Mouse (Mus musculus) neural tube, embryonic 11.5 days (tissue): Measurements from ENCODE around the gene St6galnac5. TPM values are rescaled to one million over a fixed set of nuclear protein-coding genes. Genes with fewer than 3 reads are reported as not detected.
"Not testable (repeated sequence)": the region's sequence is repeated elsewhere in the genome, so short reads cannot be mapped to it uniquely, and the experiment has no call there.

ENCODE experiments used
- ATAC-seq: fragments of 200-750 bp; cut with Nextera tagmentation; 2 replicates; pipeline ENCODE4 v1.8.0; 2017; ENCODE audit warnings: moderate number of reproducible peaks, mild to moderate bottlenecking, moderate TSS enrichment, moderate library complexity; ENCODE audit not compliant: insufficient read depth, low FRiP score, low TSS enrichment
- DNase-seq: peaks from one replicate; pipeline ENCODE4 v3.0.0-alpha.2; 2015; ENCODE audit warnings: low spot score
- H3K27ac ChIP-seq: fragments of 300-500 bp; sonication (generic); 2 replicates; pipeline ENCODE4 v1.5.1; 2014; ENCODE audit warnings: low read depth, mild to moderate bottlenecking, low read length
- H3K27me3 ChIP-seq: fragments of 300-500 bp; sonication (generic); 2 replicates; pipeline ENCODE4 v1.6.1; 2014; ENCODE audit warnings: mild to moderate bottlenecking, low read length, mixed read lengths; ENCODE audit not compliant: control insufficient read depth, insufficient read depth
- H3K36me3 ChIP-seq: fragments of 300-500 bp; sonication (generic); 2 replicates; pipeline ENCODE4 v1.6.1; 2014; ENCODE audit warnings: mild to moderate bottlenecking, low read length, moderate library complexity, mixed read lengths; ENCODE audit not compliant: control insufficient read depth, insufficient read depth
- H3K4me1 ChIP-seq: fragments of 300-500 bp; sonication (generic); 2 replicates; pipeline ENCODE4 v1.6.1; 2014; ENCODE audit warnings: low read length, mixed read lengths; ENCODE audit not compliant: control insufficient read depth, insufficient read depth
- H3K4me2 ChIP-seq: fragments of 300-500 bp; sonication (generic); 2 replicates; pipeline ENCODE4 v1.6.1; 2014; ENCODE audit warnings: low read depth, mild to moderate bottlenecking, moderate library complexity
- H3K4me3 ChIP-seq: fragments of 300-500 bp; sonication (generic); 2 replicates; pipeline ENCODE4 v1.5.1; 2014; ENCODE audit warnings: low read depth, low read length
- H3K9ac ChIP-seq: fragments of 300-500 bp; sonication (generic); 2 replicates; pipeline ENCODE4 v1.6.1; 2014; ENCODE audit warnings: mild to moderate bottlenecking, low read length
- H3K9me3 ChIP-seq: fragments of 300-500 bp; sonication (generic); 2 replicates; pipeline ENCODE4 v1.6.1; 2016; ENCODE audit warnings: low read length; ENCODE audit not compliant: control insufficient read depth
- WGBS: fragments of 180-500 bp; shearing (Covaris S2); extraction: QIAGEN DNeasy Blood & Tissue Kit; methylation state at CpG from one replicate; pipeline ENCODE4 v1.1.7; 2014; 5-methylcytosine and 5-hydroxymethylcytosine counted together
- polyA plus RNA-seq: library from polyadenylated mRNA; unstranded; fragments of >200 nt; fragmentation: Nextera tagmentation; extraction: Ambion mirVana; gene quantifications from 2 replicates; pipeline ENCODE4 v1.2.1, GENCODE M21; 2014

The St6galnac5 gene
- polyA plus RNA-seq, 1 experiment from 2014 or later, result 6.7 TPM

DNA sequence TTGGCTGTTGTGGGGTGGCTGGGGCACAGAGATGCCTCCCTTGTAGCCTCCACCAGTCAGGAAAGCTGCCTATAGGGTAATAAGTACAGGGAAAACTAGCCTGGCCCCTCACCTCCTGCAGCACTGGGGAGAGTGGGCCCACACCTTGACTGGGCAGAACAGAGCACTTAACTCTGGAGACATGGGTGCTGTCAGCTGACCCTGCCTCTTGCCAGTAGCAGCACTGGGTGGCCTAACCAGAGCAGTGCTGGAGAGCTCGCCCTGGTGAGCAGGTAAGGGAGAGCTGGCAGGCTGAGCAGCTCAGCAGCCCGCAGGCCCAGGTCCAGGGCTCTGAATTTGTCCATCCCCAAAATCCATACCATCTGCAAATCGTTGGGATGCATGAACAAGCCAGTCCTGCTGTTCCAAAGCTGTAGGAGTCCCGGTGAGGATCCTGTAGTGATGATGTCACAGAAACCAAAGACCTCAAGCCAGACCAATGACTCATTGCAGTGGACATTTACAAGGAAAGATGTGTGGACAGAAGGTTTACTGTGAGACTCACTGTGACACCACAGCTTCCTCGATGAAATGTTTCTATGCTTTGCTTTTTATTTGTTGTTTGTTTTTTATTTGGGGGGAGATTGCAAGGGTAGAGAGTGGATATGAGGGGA is 193.6 kb downstream of the St6galnac5 start:
- DNase-seq, H3K36me3 ChIP-seq, H3K9ac ChIP-seq, H3K4me2 ChIP-seq, H3K27me3 ChIP-seq, ATAC-seq, H3K4me1 ChIP-seq, H3K9me3 ChIP-seq, H3K4me3 ChIP-seq, H3K27ac ChIP-seq: not testable (repeated sequence)
- 80% methylated on average over 5 of the region's 5 CpGs for WGBS

DNA sequence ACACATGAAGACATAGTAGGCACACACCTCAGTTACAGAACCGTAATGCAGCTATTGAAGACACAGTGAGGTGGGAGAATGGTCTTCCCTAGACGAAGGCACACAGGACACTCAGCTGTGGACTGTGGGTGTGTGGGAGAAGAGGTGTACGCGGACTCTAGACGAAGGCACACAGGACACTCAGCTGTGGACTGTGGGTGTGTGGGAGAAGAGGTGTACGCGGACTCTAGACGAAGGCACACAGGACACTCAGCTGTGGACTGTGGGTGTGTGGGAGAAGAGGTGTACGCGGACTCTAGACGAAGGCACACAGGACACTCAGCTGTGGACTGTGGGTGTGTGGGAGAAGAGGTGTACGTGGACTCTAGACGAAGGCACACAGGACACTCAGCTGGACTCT is 197.7 kb downstream of the St6galnac5 start:
- not testable (repeated sequence) for H3K4me3 ChIP-seq, H3K9me3 ChIP-seq, ATAC-seq, DNase-seq, H3K27me3 ChIP-seq, H3K36me3 ChIP-seq, H3K4me2 ChIP-seq, H3K27ac ChIP-seq, H3K4me1 ChIP-seq, H3K9ac ChIP-seq
- WGBS, result 93% methylated on average over 7 of the region's 13 CpGs

DNA sequence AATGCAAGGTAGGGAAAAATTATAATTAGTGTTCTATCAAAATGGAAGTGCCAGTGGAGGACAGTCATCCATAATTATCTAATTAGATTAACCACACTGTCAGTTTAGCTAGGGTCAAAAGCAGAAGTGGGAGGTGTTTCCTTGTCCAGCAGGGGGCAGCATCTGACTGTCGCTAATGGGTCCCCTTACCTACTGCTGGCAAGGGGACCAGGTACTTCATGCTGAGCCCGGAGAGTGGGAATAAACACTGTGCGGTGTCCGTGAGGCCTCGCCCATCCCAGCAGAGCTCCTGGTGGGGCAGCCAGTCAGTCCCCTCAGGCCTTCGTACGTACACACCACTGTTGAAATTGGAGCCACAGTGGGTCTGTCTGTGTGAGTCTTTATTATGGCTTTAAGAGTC is 198.3 kb downstream of the St6galnac5 start:
- 13% methylated on average over 7 of the region's 7 CpGs for WGBS
- Histone ChIP-seq H3K27me3 (no peaks in the 10 kb centered on the region), H3K9me3 (no peaks in the 10 kb centered on the region), H3K27ac (no peak overlapping the region), H3K36me3 (no peaks in the 10 kb centered on the region), H3K4me3 (no peak overlapping the region), H3K4me2 (no peak overlapping the region), H3K4me1 (no peaks in the 10 kb centered on the region), H3K9ac (no peak overlapping the region)
- DNase-seq (peak; percentile 81), ATAC-seq (peak; percentile 68)

DNA sequence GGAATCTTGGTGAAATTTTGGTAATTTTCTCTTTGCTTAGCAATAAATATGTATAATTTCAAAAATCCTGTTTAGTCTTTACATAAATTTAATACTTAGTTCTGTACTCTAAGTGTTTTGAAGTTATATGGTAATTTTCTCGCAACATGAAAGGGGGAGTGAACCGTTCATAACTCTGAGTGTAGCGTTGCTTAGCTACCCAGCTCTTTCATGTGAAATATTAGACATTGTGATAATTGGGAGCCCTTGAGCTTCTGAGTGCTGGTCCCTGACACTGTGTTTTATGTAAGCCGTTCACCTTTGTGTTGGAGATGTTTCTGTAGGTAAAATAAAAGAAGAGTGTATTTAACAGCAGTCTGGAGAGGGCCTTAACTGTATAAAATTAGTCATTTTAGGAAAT is 202.2 kb downstream of the St6galnac5 start:
- H3K27ac ChIP-seq, result no peak overlapping the region
- no peak overlapping the region for H3K9ac ChIP-seq
- no peaks in the 10 kb centered on the region for H3K36me3 ChIP-seq
- 80% methylated on average over 4 of the region's 4 CpGs for WGBS
- H3K4me2 ChIP-seq, result no peak overlapping the region
- H3K4me1 ChIP-seq, result no peaks in the 10 kb centered on the region
- H3K4me3 ChIP-seq, result no peak overlapping the region
- no peak for ATAC-seq
- H3K9me3 ChIP-seq, result no peaks in the 10 kb centered on the region
- no peaks in the 10 kb centered on the region for H3K27me3 ChIP-seq
- no peak for DNase-seq

DNA sequence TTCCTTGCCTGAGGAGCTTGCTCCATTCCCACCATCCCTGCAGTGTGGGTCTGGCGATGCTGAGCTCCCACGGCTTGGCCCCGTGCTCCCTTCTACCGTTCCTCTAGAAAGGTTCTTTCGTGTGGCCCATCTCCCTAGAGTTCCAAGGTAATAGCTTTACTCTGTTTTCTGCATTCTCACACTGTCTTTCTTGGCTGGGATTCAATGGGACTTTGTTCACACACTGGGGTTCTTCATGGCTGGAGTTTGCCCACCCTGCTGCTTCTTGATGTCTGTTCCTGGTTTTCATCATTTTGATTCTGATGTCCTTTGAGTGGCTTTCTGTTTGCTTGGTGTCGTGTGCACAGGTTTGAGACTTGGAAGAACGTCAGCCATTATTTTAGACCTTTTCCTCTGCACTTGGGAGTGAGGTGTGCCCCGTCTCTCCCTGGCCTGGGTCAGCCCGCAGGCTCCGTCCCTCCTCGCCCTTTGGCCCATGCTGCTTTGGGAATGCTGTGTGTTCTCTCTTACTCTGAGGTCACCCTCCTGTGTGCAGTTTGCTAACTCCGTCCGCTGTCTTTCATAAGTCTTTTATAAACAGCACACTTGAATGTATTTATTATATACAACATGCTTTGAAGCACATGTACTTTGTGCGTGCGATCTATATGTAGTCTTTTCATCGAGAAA is 205.0 kb downstream of the St6galnac5 start:
- H3K27me3 ChIP-seq, result no peaks in the 10 kb centered on the region
- no peak overlapping the region for H3K4me2 ChIP-seq
- no peak overlapping the region for H3K27ac ChIP-seq
- ATAC-seq, result no peak
- no peaks in the 10 kb centered on the region for H3K36me3 ChIP-seq
- whole genome bisulfite sequencing, result 86% methylated on average over 16 of the region's 16 CpGs
- H3K4me1 ChIP-seq, result no peaks in the 10 kb centered on the region
- H3K4me3 ChIP-seq, result no peak overlapping the region
- H3K9ac ChIP-seq, result no peak overlapping the region
- H3K9me3 ChIP-seq, result no peaks in the 10 kb centered on the region
- DNase-seq, result no peak

DNA sequence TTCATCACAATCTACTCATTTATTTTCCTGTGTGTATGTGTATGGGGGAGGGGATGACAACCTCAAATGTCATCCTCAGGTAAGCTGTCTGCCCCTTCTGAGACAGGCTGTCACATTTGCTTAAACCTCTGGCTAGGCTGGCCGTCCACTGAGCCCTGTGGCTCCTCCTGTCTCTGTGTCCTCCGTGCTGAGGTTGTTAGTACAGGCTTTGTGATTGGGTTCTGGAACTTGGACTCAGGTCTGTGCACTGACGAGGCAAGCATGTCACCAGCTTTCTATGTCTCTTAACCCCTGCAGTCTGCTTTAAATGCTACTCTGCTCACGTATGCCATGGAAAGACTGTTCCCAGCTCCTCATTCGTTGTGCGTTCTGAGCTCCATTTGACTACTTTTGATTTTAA is 205.7 kb downstream of the St6galnac5 start:
- WGBS, result 87% methylated on average over 6 of the region's 6 CpGs

DNA sequence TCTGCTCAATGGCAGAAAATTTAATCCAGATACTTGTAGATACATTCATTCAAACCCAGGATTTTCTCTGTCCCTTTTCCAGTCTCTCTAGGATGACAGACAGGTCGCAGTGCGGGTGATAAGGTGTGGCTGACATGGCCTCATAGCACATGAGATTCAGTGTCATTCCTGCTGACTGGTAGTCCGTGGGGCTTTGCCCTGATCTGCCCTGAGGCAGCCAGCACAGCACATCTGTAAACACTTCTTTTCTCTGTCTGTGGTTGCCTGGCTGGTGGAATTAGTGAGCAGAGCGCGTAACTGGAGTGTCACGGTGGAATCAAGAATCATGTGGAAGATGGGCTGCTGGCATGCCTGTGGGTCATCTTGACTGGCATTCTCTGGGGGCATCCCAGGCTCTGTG is 212.0 kb downstream of the St6galnac5 start:
- Histone ChIP-seq H3K9me3 (no peaks in the 10 kb centered on the region), H3K27ac (no peak overlapping the region), H3K36me3 (no peaks in the 10 kb centered on the region), H3K4me3 (no peak overlapping the region), H3K27me3 (no peaks in the 10 kb centered on the region), H3K4me1 (no peaks in the 10 kb centered on the region), H3K9ac (no peak overlapping the region), H3K4me2 (no peak overlapping the region)
- no peak for ATAC-seq
- DNase-seq, result no peak
- WGBS, result 87% methylated on average over 6 of the region's 6 CpGs

More for the DNA sequence above, 205.7 kb downstream of the St6galnac5 start:
- Histone ChIP-seq H3K4me2 (no peak overlapping the region), H3K36me3 (no peaks in the 10 kb centered on the region), H3K9me3 (no peaks in the 10 kb centered on the region), H3K4me1 (no peaks in the 10 kb centered on the region), H3K9ac (no peak overlapping the region), H3K4me3 (no peak overlapping the region), H3K27ac (no peak overlapping the region), H3K27me3 (no peaks in the 10 kb centered on the region)
- ATAC-seq (no peak), DNase-seq (no peak)

DNA sequence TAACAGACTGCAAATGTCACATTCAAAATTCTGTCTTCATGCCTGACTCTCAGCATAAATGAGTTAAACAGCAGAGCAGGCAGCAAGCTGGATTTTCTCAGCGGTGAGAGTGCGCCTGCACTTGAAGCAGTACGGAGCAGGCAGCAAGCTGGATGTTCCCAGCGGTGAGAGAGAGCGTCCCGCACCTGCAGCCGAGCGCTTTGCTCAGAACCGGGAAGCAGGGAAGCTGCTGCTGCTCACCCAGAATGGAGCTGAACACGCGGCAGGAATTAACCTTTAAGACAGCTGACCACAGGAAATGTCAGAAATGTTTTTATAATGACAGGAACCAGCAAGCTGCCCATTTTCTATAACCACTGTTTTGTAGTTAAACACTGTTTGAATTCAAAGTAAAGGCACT is 214.6 kb downstream of the St6galnac5 start:
- 78% methylated on average over 11 of the region's 11 CpGs for WGBS
- H3K36me3 ChIP-seq, result no peaks in the 10 kb centered on the region
- no peak overlapping the region for H3K4me2 ChIP-seq
- no peak for DNase-seq
- no peak overlapping the region for H3K4me3 ChIP-seq
- H3K4me1 ChIP-seq, result peaks cover 3% of the 10 kb centered on the region; the same call in 1 of the 2 replicates
- H3K27me3 ChIP-seq, result no peaks in the 10 kb centered on the region
- H3K9ac ChIP-seq, result no peak overlapping the region
- no peaks in the 10 kb centered on the region for H3K9me3 ChIP-seq
- H3K27ac ChIP-seq, result no peak overlapping the region
- no peak for ATAC-seq
